Mouse (Mus musculus) ovary, postnatal 36 days (tissue): Measurements from ENCODE around the gene Marveld3.

ENCODE experiments used
- DNase-seq: peaks from one replicate; pipeline ENCODE4 v3.0.0; 2022; ENCODE audit warnings: low spot score, mixed read lengths

The Marveld3 gene

DNA sequence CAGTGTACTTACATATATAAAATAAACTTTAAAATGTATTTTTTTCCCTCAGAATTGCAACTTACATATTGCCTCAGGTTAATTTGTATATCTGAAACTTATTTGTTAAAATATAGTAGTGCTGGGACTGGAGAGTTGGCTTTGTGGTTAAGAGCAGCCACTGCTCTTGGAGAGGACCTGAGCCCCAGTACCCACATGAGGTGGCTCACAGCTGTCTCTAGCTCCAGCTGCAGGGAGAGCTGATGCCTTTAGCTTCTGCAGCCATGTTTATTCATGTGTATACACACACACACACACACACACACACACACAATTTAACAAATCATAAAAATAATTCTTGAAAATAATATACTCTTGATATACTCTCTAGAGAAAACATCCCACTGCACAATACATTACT, 59.6 kb downstream of the Marveld3 start:
- no peak for DNase-seq
